Mouse (Mus musculus) ES-E14 (cell line): ENCODE results near the gene Tmem170b.

Experiments used
- HCFC1 ChIP-seq: IDR thresholded peaks from 2 replicates; pipeline ENCODE4 v1.6.1; 2012; ENCODE audit warnings: low read length, inconsistent platforms, borderline replicate concordance; ENCODE audit not compliant: insufficient read depth
- MAFK ChIP-seq: IDR thresholded peaks from 2 replicates; pipeline ENCODE4 v1.6.1; 2014; ENCODE audit warnings: mild to moderate bottlenecking, low read depth, low read length, inconsistent platforms; ENCODE audit not compliant: insufficient read depth
- ZC3H11A ChIP-seq: IDR thresholded peaks from 2 replicates; pipeline ENCODE4 v1.6.1; 2012; ENCODE audit warnings: low read depth, mild to moderate bottlenecking, inconsistent platforms, low read length, borderline replicate concordance

- TF ChIP-seq MAFK (no peak), ZC3H11A (no peak), HCFC1 (peak; percentile 54; the same call in 1 of the 2 replicates)
Measured at GRCm38 (mm10) chr13:41605099-41606010, at the start of gene Tmem170b.
